Mouse (Mus musculus) bone marrow, adult 2 months (tissue): ENCODE measurements around the gene Ranbp9. TPM values are rescaled to one million over a fixed set of nuclear protein-coding genes. Genes with fewer than 3 reads are reported as not detected.

Experiments used
- H3K27ac ChIP-seq: fragments of 200-500 bp; 2 replicates; pipeline ENCODE4 v1.5.1; 2012; ENCODE audit warnings: low read depth, mild to moderate bottlenecking, control low read depth, inconsistent platforms, low read length; ENCODE audit not compliant: control insufficient read depth, poor library complexity, insufficient read depth
- H3K4me1 ChIP-seq: fragments of 200-500 bp; 2 replicates; pipeline ENCODE4 v1.6.1; 2011; ENCODE audit warnings: low read length; ENCODE audit not compliant: control insufficient read depth, insufficient read depth
- H3K4me3 ChIP-seq: fragments of 200-500 bp; replicated peaks from 2 replicates; pipeline ENCODE3; 2011; ENCODE audit warnings: mild to moderate bottlenecking, low read depth, low read length, control low read depth; ENCODE audit not compliant: control insufficient read depth
- CTCF ChIP-seq: fragments of 200-500 bp; IDR thresholded peaks from 2 replicates; pipeline ENCODE4 v1.5.1; 2011; ENCODE audit warnings: low read length, control low read depth; ENCODE audit not compliant: control insufficient read depth, insufficient read depth
- POLR2A ChIP-seq: fragments of 200-500 bp; IDR thresholded peaks from 2 replicates; pipeline ENCODE4 v1.6.1; 2011; ENCODE audit warnings: low read depth, mild to moderate bottlenecking, control low read depth, low read length, borderline replicate concordance; ENCODE audit not compliant: control insufficient read depth
- WGBS: fragments of 180-500 bp; shearing (Covaris S2); methylation state at CpG from one replicate; pipeline ENCODE4 v1.1.7; 2018; 5-methylcytosine and 5-hydroxymethylcytosine counted together
- polyA plus RNA-seq: library from polyadenylated mRNA; stranded (reverse); fragments of >200 nt; gene quantifications from 2 replicates; pipeline ENCODE4 v1.2.4, GENCODE M21; 2011; ENCODE audit warnings: low replicate concordance; ENCODE audit not compliant: missing spikeins, insufficient read depth, insufficient read length

Gene Ranbp9
- polyA plus RNA-seq, 1 experiment = 16.7 TPM

GRCm38 (mm10) chr13:43360534-43360933 is 120.5 kb downstream of the Ranbp9 start:
- Histone ChIP-seq H3K27ac (no peak overlapping the region), H3K4me3 (no peak overlapping the region), H3K4me1 (no peaks in the 10 kb centered on the region; the same call in 1 of the 2 replicates)
- WGBS = 67% methylated on average over 6 of the region's 6 CpGs
- TF ChIP-seq CTCF (no peak), POLR2A (no peak)

GRCm38 (mm10) chr13:43356346-43357125 is 124.5 kb downstream of the Ranbp9 start:
- WGBS = 83% methylated on average over 14 of the region's 14 CpGs
- Histone ChIP-seq H3K4me1 (no peaks in the 10 kb centered on the region), H3K4me3 (no peak overlapping the region), H3K27ac (no peak overlapping the region)
- TF ChIP-seq POLR2A (no peak), CTCF (no peak)

GRCm38 (mm10) chr13:43354362-43354761 is 126.7 kb downstream of the Ranbp9 start:
- WGBS = 87% methylated on average over 12 of the region's 12 CpGs
- TF ChIP-seq CTCF = no peak
- no peak for TF ChIP-seq POLR2A
- H3K4me1 ChIP-seq = no peaks in the 10 kb centered on the region
- H3K27ac ChIP-seq = no peak overlapping the region
- no peak overlapping the region for H3K4me3 ChIP-seq

GRCm38 (mm10) chr13:43353356-43353755 is 127.7 kb downstream of the Ranbp9 start:
- no peak overlapping the region for H3K27ac ChIP-seq
- no peaks in the 10 kb centered on the region for H3K4me1 ChIP-seq
- 81% methylated on average over 4 of the region's 4 CpGs for WGBS
- no peak overlapping the region for H3K4me3 ChIP-seq
- TF ChIP-seq POLR2A = no peak
- no peak for TF ChIP-seq CTCF

Other genes starting within 250 kb of the Ranbp9 start
- 3.4 and 10.4 TPM in 2 replicates for gene Gfod1, start 177.1 kb downstream of the Ranbp9 start, polyA plus RNA-seq
- 2.6 and 9.7 TPM in 2 replicates for gene Sirt5, start 115.8 kb downstream of the Ranbp9 start, polyA plus RNA-seq
- 69.6 and 80.5 TPM in 2 replicates for gene Nol7, start 82.9 kb downstream of the Ranbp9 start, polyA plus RNA-seq
- 11.4 and 13.5 TPM in 2 replicates for gene Mcur1, start 78.9 kb upstream of the Ranbp9 start, polyA plus RNA-seq
- 0.45 TPM in 1 of 2 replicates, not detected in the other for gene Rnf182, start 134.4 kb upstream of the Ranbp9 start, polyA plus RNA-seq